8 mouse cellular contexts compared by ENCODE assay signal in the genomic region with DNA sequence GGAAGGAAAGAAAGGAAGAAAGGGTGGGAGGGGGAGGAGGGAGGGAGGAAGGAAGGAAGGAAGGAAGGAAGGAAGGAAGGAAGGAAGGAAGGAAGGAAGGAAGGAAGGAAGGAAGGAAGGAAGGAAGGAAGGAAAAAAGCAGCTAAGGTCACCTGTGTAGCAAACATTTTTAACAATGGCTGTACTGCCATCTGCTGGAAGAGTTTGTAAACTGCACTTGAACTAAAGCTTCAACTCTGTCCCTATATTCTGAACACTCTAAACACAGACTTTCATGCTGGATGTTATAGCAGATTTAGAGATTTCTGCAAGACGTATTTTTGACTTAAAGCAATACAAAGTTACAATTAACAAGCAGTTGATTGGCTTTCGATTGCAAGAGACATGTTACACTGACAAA.
A peak's percentile ranks its signal among the peaks of the same experiment; 100 is the strongest.
DNase-seq lines count a peak whose midpoint lies in the region; ATAC-seq lines count a peak whose summit lies in the region.

No protein-coding gene starts in this region.

- ATAC-seq in embryonic facial prominence, embryonic 11.5 days (replicated peaks; ENCODE audit: insufficient number of reproducible peaks, low FRiP score, low TSS enrichment, low read depth): no peak
- peak; percentile 88 for ATAC-seq in hindbrain, embryonic 16.5 days

- no peak overlapping the region for H3K9ac ChIP-seq in embryonic facial prominence, embryonic 11.5 days (replicated peaks; ENCODE audit: low read length)
- H3K9ac ChIP-seq in hindbrain, embryonic 16.5 days (ENCODE audit: low read depth, low read length): no peak overlapping the region

- H3K27ac ChIP-seq in embryonic facial prominence, embryonic 11.5 days (replicated peaks; ENCODE audit: low read depth, low read length): no peak overlapping the region
- no peak overlapping the region for H3K27ac ChIP-seq in embryonic facial prominence, embryonic 10.5 days (replicated peaks)
- H3K27ac ChIP-seq in hindbrain, embryonic 16.5 days (ENCODE audit: low read depth, low read length): no peak overlapping the region

- H3K4me2 ChIP-seq in embryonic facial prominence, embryonic 11.5 days (ENCODE audit: low read depth, low read length): no peak overlapping the region
- no peak overlapping the region for H3K4me2 ChIP-seq in hindbrain, embryonic 16.5 days (ENCODE audit: low read length)

- no peak overlapping the region for H3K4me3 ChIP-seq in embryonic facial prominence, embryonic 11.5 days (ENCODE audit: low read depth, low read length)
- H3K4me3 ChIP-seq in embryonic facial prominence, embryonic 10.5 days: no peak overlapping the region
- H3K4me3 ChIP-seq in hindbrain, embryonic 16.5 days (ENCODE audit: low read length): no peak overlapping the region

- H3K36me3 ChIP-seq in embryonic facial prominence, embryonic 11.5 days (replicated peaks; ENCODE audit: control insufficient read depth, insufficient read depth, low read depth, low read length): no peaks in the 10 kb centered on the region
- H3K36me3 ChIP-seq in embryonic facial prominence, embryonic 10.5 days (replicated peaks): no peaks in the 10 kb centered on the region
- H3K36me3 ChIP-seq in hindbrain, embryonic 16.5 days (ENCODE audit: control insufficient read depth, insufficient read depth, low read length): no peaks in the 10 kb centered on the region

- no peaks in the 10 kb centered on the region for H3K9me3 ChIP-seq in embryonic facial prominence, embryonic 11.5 days (replicated peaks; ENCODE audit: control insufficient read depth, low read length)
- no peaks in the 10 kb centered on the region for H3K9me3 ChIP-seq in embryonic facial prominence, embryonic 10.5 days
- no peaks in the 10 kb centered on the region for H3K9me3 ChIP-seq in hindbrain, embryonic 16.5 days (ENCODE audit: control insufficient read depth, low read length)

- H3K27me3 ChIP-seq in embryonic facial prominence, embryonic 11.5 days (ENCODE audit: control insufficient read depth, insufficient read depth, low read length): no peaks in the 10 kb centered on the region
- H3K27me3 ChIP-seq in embryonic facial prominence, embryonic 10.5 days (replicated peaks; ENCODE audit: low read depth, poor library complexity, severe bottlenecking): no peaks in the 10 kb centered on the region
- H3K27me3 ChIP-seq in hindbrain, embryonic 16.5 days (replicated peaks; ENCODE audit: control insufficient read depth, insufficient read depth, low read length): no peaks in the 10 kb centered on the region

- WGBS in embryonic facial prominence, embryonic 11.5 days: 13% methylated on average over 2 of the region's 2 CpGs
- 15% methylated on average over 2 of the region's 2 CpGs for WGBS in embryonic facial prominence, embryonic 10.5 days
- WGBS in hindbrain, embryonic 16.5 days: 23% methylated on average over 2 of the region's 2 CpGs

- H3K4me1 ChIP-seq in embryonic facial prominence, embryonic 11.5 days (ENCODE audit: control insufficient read depth, insufficient read depth, low read length): no peaks in the 10 kb centered on the region
- no peaks in the 10 kb centered on the region for H3K4me1 ChIP-seq in embryonic facial prominence, embryonic 10.5 days
- no peaks in the 10 kb centered on the region for H3K4me1 ChIP-seq in hindbrain, embryonic 16.5 days (ENCODE audit: control insufficient read depth, insufficient read depth, low read depth, low read length)

- peak; percentile 74 for DNase-seq in embryonic facial prominence, embryonic 11.5 days (ENCODE audit: low spot score)
- no peak for DNase-seq in embryonic facial prominence, embryonic 10.5 days (ENCODE audit: low spot score)
- peak; percentile 43 to 73 for DNase-seq in right cerebral cortex, adult 2 months (ENCODE audit: low spot score in 2 of 2)
- DNase-seq in right cerebral cortex, postnatal 36 days (ENCODE audit: low spot score in 2 of 2): no peak
- peak; percentile 8 to 53 for DNase-seq in cerebellum, postnatal 25 days
- DNase-seq in lung, postnatal 25 days (ENCODE audit: low spot score): peak; percentile 31
- peak; percentile 18 for DNase-seq in skeletal muscle tissue, adult 2 months (ENCODE audit: low read depth, low spot score)

Comparison
In these comparisons a context has a peak if more than half of its experiments do, and no peak if none do; other contexts are left out.
1. DNase-seq: peak in embryonic facial prominence, embryonic 11.5 days (single experiment), right cerebral cortex, adult 2 months (2 of 2), cerebellum, postnatal 25 days (2 of 2), lung, postnatal 25 days (single experiment) and skeletal muscle tissue, adult 2 months (single experiment); none in embryonic facial prominence, embryonic 10.5 days (single experiment) and right cerebral cortex, postnatal 36 days (0 of 2).